Mouse (Mus musculus) heart, embryonic 10.5 days (tissue): ENCODE results near the gene Nif3l1. TPM values are rescaled to one million over a fixed set of nuclear protein-coding genes. Genes with fewer than 3 reads are reported as not detected.

Source experiments
- DNase-seq: peaks from one replicate; pipeline ENCODE4 v3.0.0-alpha.2; 2017; ENCODE audit warnings: low spot score
- H3K27ac ChIP-seq: fragments of 300-500 bp; sonication (generic); 2 replicates; pipeline ENCODE4 v1.5.1; 2016; ENCODE audit warnings: mild to moderate bottlenecking
- H3K27me3 ChIP-seq: fragments of 300-500 bp; sonication (generic); 2 replicates; pipeline ENCODE4 v1.6.1; 2016; ENCODE audit warnings: mild to moderate bottlenecking; ENCODE audit not compliant: poor library complexity, insufficient read depth, severe bottlenecking
- H3K36me3 ChIP-seq: fragments of 300-500 bp; sonication (generic); 2 replicates; pipeline ENCODE4 v1.6.1; 2016; ENCODE audit warnings: mild to moderate bottlenecking, moderate library complexity
- H3K4me1 ChIP-seq: fragments of 300-500 bp; sonication (generic); 2 replicates; pipeline ENCODE4 v1.6.1; 2016; ENCODE audit warnings: mild to moderate bottlenecking
- H3K4me3 ChIP-seq: fragments of 300-500 bp; sonication (generic); 2 replicates; pipeline ENCODE4 v1.5.1; 2016; ENCODE audit warnings: mild to moderate bottlenecking, moderate library complexity
- H3K9me3 ChIP-seq: fragments of 300-500 bp; sonication (generic); 2 replicates; pipeline ENCODE4 v1.6.1; 2016; ENCODE audit warnings: mild to moderate bottlenecking, moderate library complexity
- WGBS: fragments of 180-500 bp; shearing (Covaris S2); methylation state at CpG from one replicate; pipeline ENCODE4 v1.1.7; 2016; 5-methylcytosine and 5-hydroxymethylcytosine counted together
- polyA plus RNA-seq: library from polyadenylated mRNA; unstranded; fragments of >200 nt; fragmentation: Nextera tagmentation; extraction: Ambion mirVana; gene quantifications from 2 replicates; pipeline ENCODE4 v1.2.1, GENCODE M21; 2016

The Nif3l1 gene
- polyA plus RNA-seq, 1 experiment from 2014 or later: 48.5 TPM

- no peak for DNase-seq
- H3K9me3 ChIP-seq: no peaks in the 10 kb centered on the region
- no peak overlapping the region for H3K4me3 ChIP-seq
- WGBS: 85% methylated on average over 2 of the region's 2 CpGs
- H3K4me1 ChIP-seq: no peaks in the 10 kb centered on the region
- no peak overlapping the region for H3K27ac ChIP-seq
- peaks cover 91% of the 10 kb centered on the region for H3K36me3 ChIP-seq
- no peaks in the 10 kb centered on the region for H3K27me3 ChIP-seq
Measured at GRCm38 (mm10) chr1:58463935-58464334, 19.0 kb downstream of the Nif3l1 start.

GRCm38 (mm10) chr1:58465042-58465441, 20.1 kb downstream of the Nif3l1 start:
- no peak for DNase-seq
- Histone ChIP-seq H3K4me3 (no peak overlapping the region), H3K36me3 (peaks cover 91% of the 10 kb centered on the region), H3K4me1 (no peaks in the 10 kb centered on the region), H3K27me3 (no peaks in the 10 kb centered on the region), H3K9me3 (no peaks in the 10 kb centered on the region), H3K27ac (no peak overlapping the region)
- 88% methylated on average over 4 of the region's 4 CpGs for WGBS

- 96% methylated on average over 4 of the region's 4 CpGs for WGBS
- DNase-seq: no peak
- H3K27ac ChIP-seq: no peak overlapping the region
- no peaks in the 10 kb centered on the region for H3K4me1 ChIP-seq
- no peak overlapping the region for H3K4me3 ChIP-seq
- peaks cover 91% of the 10 kb centered on the region for H3K36me3 ChIP-seq
- H3K9me3 ChIP-seq: no peaks in the 10 kb centered on the region
- no peaks in the 10 kb centered on the region for H3K27me3 ChIP-seq
Measured at GRCm38 (mm10) chr1:58465561-58465960, 20.6 kb downstream of the Nif3l1 start.

- Histone ChIP-seq H3K9me3 (no peaks in the 10 kb centered on the region), H3K4me3 (no peak overlapping the region), H3K4me1 (no peaks in the 10 kb centered on the region), H3K27me3 (no peaks in the 10 kb centered on the region), H3K36me3 (peaks cover 88% of the 10 kb centered on the region), H3K27ac (no peak overlapping the region)
- 94% methylated on average over 8 of the region's 8 CpGs for WGBS
- DNase-seq: no peak
Measured at GRCm38 (mm10) chr1:58475662-58476061, 30.7 kb downstream of the Nif3l1 start.

GRCm38 (mm10) chr1:58482647-58483046, 37.7 kb downstream of the Nif3l1 start:
- Histone ChIP-seq H3K4me1 (no peaks in the 10 kb centered on the region), H3K9me3 (no peaks in the 10 kb centered on the region), H3K27me3 (no peaks in the 10 kb centered on the region), H3K36me3 (peaks cover 83% of the 10 kb centered on the region), H3K4me3 (no peak overlapping the region), H3K27ac (no peak overlapping the region)
- whole genome bisulfite sequencing: 94% methylated on average over 4 of the region's 4 CpGs
- no peak for DNase-seq

GRCm38 (mm10) chr1:58495603-58496002, 50.7 kb downstream of the Nif3l1 start:
- H3K36me3 ChIP-seq: peaks cover 90% of the 10 kb centered on the region
- H3K27me3 ChIP-seq: no peaks in the 10 kb centered on the region
- no peak overlapping the region for H3K4me3 ChIP-seq
- no peak for DNase-seq
- H3K27ac ChIP-seq: no peak overlapping the region
- 92% methylated on average over 6 of the region's 6 CpGs for WGBS
- H3K4me1 ChIP-seq: no peaks in the 10 kb centered on the region
- H3K9me3 ChIP-seq: no peaks in the 10 kb centered on the region

- no peak overlapping the region for H3K4me3 ChIP-seq
- no peaks in the 10 kb centered on the region for H3K27me3 ChIP-seq
- peaks cover 70% of the 10 kb centered on the region for H3K36me3 ChIP-seq
- 90% methylated on average over 4 of the region's 4 CpGs for WGBS
- no peaks in the 10 kb centered on the region for H3K4me1 ChIP-seq
- DNase-seq: no peak
- no peaks in the 10 kb centered on the region for H3K9me3 ChIP-seq
- no peak overlapping the region for H3K27ac ChIP-seq
Measured at GRCm38 (mm10) chr1:58497678-58498077, 52.7 kb downstream of the Nif3l1 start.

GRCm38 (mm10) chr1:58498758-58499157, 53.8 kb downstream of the Nif3l1 start:
- H3K4me3 ChIP-seq: no peak overlapping the region
- no peaks in the 10 kb centered on the region for H3K27me3 ChIP-seq
- DNase-seq: no peak
- H3K9me3 ChIP-seq: no peaks in the 10 kb centered on the region
- WGBS: 97% methylated on average over 1 of the region's 1 CpGs
- H3K27ac ChIP-seq: no peak overlapping the region
- peaks cover 60% of the 10 kb centered on the region for H3K36me3 ChIP-seq
- H3K4me1 ChIP-seq: peaks cover 7% of the 10 kb centered on the region; the same call in 1 of the 2 replicates

- DNase-seq: no peak
- H3K4me3 ChIP-seq: peak overlapping the region; percentile 82; the same call in 1 of the 2 replicates
Measured at GRCm38 (mm10) chr1:58503134-58503533, 58.2 kb downstream of the Nif3l1 start.

GRCm38 (mm10) chr1:58503793-58504370, 58.9 kb downstream of the Nif3l1 start:
- H3K4me3 ChIP-seq: peak overlapping the region; percentile 82
- H3K36me3 ChIP-seq: peaks cover 39% of the 10 kb centered on the region
- no peaks in the 10 kb centered on the region for H3K27me3 ChIP-seq
- peak overlapping the region; percentile 93 for H3K27ac ChIP-seq
- peaks cover 17% of the 10 kb centered on the region for H3K9me3 ChIP-seq
- DNase-seq: no peak
- peaks cover 9% of the 10 kb centered on the region; the same call in 1 of the 2 replicates for H3K4me1 ChIP-seq
- 27% methylated on average over 9 of the region's 9 CpGs for WGBS

More at GRCm38 (mm10) chr1:58503134-58503533, 58.2 kb downstream of the Nif3l1 start:
- Histone ChIP-seq H3K9me3 (peaks cover 10% of the 10 kb centered on the region), H3K36me3 (peaks cover 42% of the 10 kb centered on the region), H3K4me1 (peaks cover 9% of the 10 kb centered on the region; the same call in 1 of the 2 replicates), H3K27ac (no peak overlapping the region), H3K27me3 (no peaks in the 10 kb centered on the region)

- DNase-seq: peak; percentile 97
- H3K4me3 ChIP-seq: peak within 1 kb of the TSS; percentile 82
- H3K27ac ChIP-seq: peak within 1 kb of the TSS; percentile 93
- H3K4me1 ChIP-seq: peaks cover 9% of the 10 kb centered on the region; the same call in 1 of the 2 replicates
- H3K36me3 ChIP-seq: peaks cover 30% of the 10 kb centered on the region
- H3K9me3 ChIP-seq: peaks cover 21% of the 10 kb centered on the region
- no peaks in the 10 kb centered on the region for H3K27me3 ChIP-seq
- WGBS: under 1% methylated on average over 64 of the region's 64 CpGs
Measured at GRCm38 (mm10) chr1:58504577-58505254, 59.8 kb downstream of the Nif3l1 start, which contains the start of gene Orc2. Gene Orc2 (minus strand): TSS chr1:58505109.

GRCm38 (mm10) chr1:58507249-58507648, 62.3 kb downstream of the Nif3l1 start:
- peaks cover 20% of the 10 kb centered on the region for H3K36me3 ChIP-seq
- no peak overlapping the region for H3K27ac ChIP-seq
- peaks cover 9% of the 10 kb centered on the region; the same call in 1 of the 2 replicates for H3K4me1 ChIP-seq
- WGBS: 95% methylated on average over 3 of the region's 3 CpGs
- no peak for DNase-seq
- H3K4me3 ChIP-seq: no peak overlapping the region
- no peaks in the 10 kb centered on the region for H3K27me3 ChIP-seq
- H3K9me3 ChIP-seq: peaks cover 21% of the 10 kb centered on the region
